ENCODE assay signal across 9 mouse cellular contexts in genomic region chr17:31187370-31187769, GRCm38 (mm10). TPM values are rescaled to one million over a fixed set of nuclear protein-coding genes. Genes with fewer than 3 reads are reported as not detected.
DNase-seq lines count a peak whose midpoint lies in the region; TF ChIP-seq lines count a peak whose summit lies in the region.
"Had no signal": no experiment of that assay in that cellular context is flagged by ENCODE, and none has a peak within 500 bp of the region (broad histone marks: within the 10 kb centered on the region; RNA-seq: fewer than 3 reads in every experiment).

No protein-coding gene starts in this region.

- in situ Hi-C loops in ES-E14 (cut with MboI; ENCODE audit: low sequenced_read_pairs in 2 of 2, unreplicated experiment in 2 of 2) = no loop called here

- no peaks in the 10 kb centered on the region for H3K36me3 ChIP-seq in ES-E14 (ENCODE audit: control insufficient read depth, insufficient read depth, low read length, poor library complexity, severe bottlenecking)
- H3K36me3 ChIP-seq: heart, embryonic 15.5 days had no signal

- peaks cover 2 to 5% of the 10 kb centered on the region in 2 experiments; a peak in 1 of 4 replicates for H3K4me1 ChIP-seq in ES-E14 (ENCODE audit: control insufficient read depth in 2 of 2, insufficient read depth in 2 of 2, low read length in 2 of 2, poor library complexity in 1 of 2)
- H3K4me1 ChIP-seq: heart, embryonic 15.5 days had no signal

- no peaks in the 10 kb centered on the region for H3K9me3 ChIP-seq in ES-E14 (ENCODE audit: control insufficient read depth, insufficient read depth, low read depth, low read length)
- H3K9me3 ChIP-seq: heart, embryonic 15.5 days had no signal

- WGBS in large intestine, adult 2 months = 15% methylated on average over 4 of the region's 4 CpGs

- H3K9ac ChIP-seq in ES-E14 (ENCODE audit: insufficient read depth, low read depth, low read length, poor library complexity, severe bottlenecking) = no peak overlapping the region
- H3K9ac ChIP-seq: heart, embryonic 15.5 days had no signal

- no peak overlapping the region for H3K4me3 ChIP-seq in ES-E14 (ENCODE audit: insufficient read depth in 1 of 2, low read depth in 1 of 2, low read length in 2 of 2, poor library complexity in 1 of 2, severe bottlenecking in 1 of 2)
- H3K4me3 ChIP-seq: heart, embryonic 15.5 days had no signal

- H3K27ac ChIP-seq in ES-E14 (ENCODE audit: insufficient read depth, low read depth, low read length, poor library complexity, severe bottlenecking) = no peak overlapping the region
- H3K27ac ChIP-seq: heart, embryonic 15.5 days had no signal

- DNase-seq in A20 (ENCODE audit: low read depth, low spot score) (peak; percentile 61), ES-E14 (ENCODE audit: low read depth, low spot score) (peak; percentile 54)
- peak; percentile 83 for DNase-seq in cerebellum, adult 11-12 months
- peak; percentile 59 for DNase-seq in gastrocnemius, adult 18-20 months (ENCODE audit: low spot score)
- DNase-seq in large intestine, adult 2 months (ENCODE audit: low read depth, low spot score) = peak; percentile 28
- peak; percentile 62 to 65 for DNase-seq in lung, adult 18-20 months
- peak; percentile 69 to 76 for DNase-seq in right cerebral cortex, adult 2 months (ENCODE audit: low spot score in 2 of 2)
- DNase-seq in urinary bladder, postnatal 14 days (ENCODE audit: low spot score) = peak; percentile 77

TF ChIP-seq in ES-E14, 5 proteins besides CTCF, POLR2A, EP300 and RAD21:
- TF ChIP-seq HCFC1 (IDR thresholded peaks at IDR 0.05; ENCODE audit: borderline replicate concordance, insufficient read depth, low read length) (no peak), MAFK (IDR thresholded peaks at IDR 0.05; ENCODE audit: insufficient read depth, low read depth, low read length) (no peak), ZC3H11A (IDR thresholded peaks at IDR 0.05; ENCODE audit: borderline replicate concordance, low read depth, low read length) (peak; percentile 52; the same call in 1 of the 2 replicates)
TF ChIP-seq in ES-E14: peak in this region for 1.

RNA-seq across cellular contexts. Expression of gene Tmprss3, which starts 11.4 kb away (rescaled TPM):
- 0.36 and 0.37 TPM in 2 replicates for total RNA-seq in ES-E14 (2012; rRNA removed)
- total RNA-seq in gastrocnemius, adult 18-20 months (2021) = not detected
- 0.05 TPM in 1 of 2 replicates, not detected in the other for polyA plus RNA-seq in large intestine, adult 2 months (2012; rRNA removed)
- polyA plus RNA-seq: heart, embryonic 15.5 days had no signal

RNA-seq across cellular contexts. Expression of gene Ubash3a, which starts 20.3 kb away (rescaled TPM):
- 6.7 and 11.2 TPM in 2 replicates for total RNA-seq in ES-E14 (2012; rRNA removed)
- not detected for total RNA-seq in gastrocnemius, adult 18-20 months (2021)
- polyA plus RNA-seq in large intestine, adult 2 months (2012; rRNA removed) = 0.57 and 1.7 TPM in 2 replicates

RNA-seq across cellular contexts. Expression of gene Tff1, which starts 22.3 kb away (rescaled TPM):
- total RNA-seq in ES-E14 (2012; rRNA removed) = not detected in 2 replicates
- not detected for total RNA-seq in gastrocnemius, adult 18-20 months (2021)
- polyA plus RNA-seq in large intestine, adult 2 months (2012; rRNA removed) = 0.85 and 5.4 TPM in 2 replicates
- polyA plus RNA-seq: heart, embryonic 15.5 days had no signal

RNA-seq across cellular contexts. Expression of gene Tff2, which starts 43.3 kb away (rescaled TPM):
- total RNA-seq in ES-E14 (2012; rRNA removed) = not detected in 2 replicates
- total RNA-seq in gastrocnemius, adult 18-20 months (2021) = not detected
- polyA plus RNA-seq in large intestine, adult 2 months (2012; rRNA removed) = 0.32 and 3.5 TPM in 2 replicates
- polyA plus RNA-seq: heart, embryonic 15.5 days had no signal

RNA-seq across cellular contexts. Expression of gene Tff3, which starts 57.9 kb away (rescaled TPM):
- not detected in 2 replicates for total RNA-seq in ES-E14 (2012; rRNA removed)
- not detected for total RNA-seq in gastrocnemius, adult 18-20 months (2021)
- 11,983 and 17,407 TPM in 2 replicates for polyA plus RNA-seq in large intestine, adult 2 months (2012; rRNA removed)
- polyA plus RNA-seq: heart, embryonic 15.5 days had no signal

Comparison
In these comparisons a context has a peak if more than half of its experiments do, and no peak if none do; other contexts are left out.
1. DNase-seq: peak in every context shown above with its lines; median percentile 83 in cerebellum, adult 11-12 months; 77 in urinary bladder, postnatal 14 days; 72 in right cerebral cortex, adult 2 months; 64 in lung, adult 18-20 months; 61 in A20; 59 in gastrocnemius, adult 18-20 months; 54 in ES-E14; 28 in large intestine, adult 2 months.